Mouse (Mus musculus): Measurements from ENCODE around the gene Sycp2l. TPM values are rescaled to one million over a fixed set of nuclear protein-coding genes. Genes with fewer than 3 reads are reported as not detected.

The Sycp2l gene
- polyA plus RNA-seq, 1 experiment from 2014 or later = not detected

Other genes with a start within 250 kb of the Sycp2l start
- gene Pak1ip1, start 113.3 kb upstream of the Sycp2l start, polyA plus RNA-seq (2015; fragmentation: Nextera tagmentation; extraction: Ambion mirVana) = 56.2 and 58.7 TPM in 2 replicates
- 192 and 201 TPM in 2 replicates for gene Tmem14c, start 98.0 kb upstream of the Sycp2l start, polyA plus RNA-seq (2015; fragmentation: Nextera tagmentation; extraction: Ambion mirVana)
- 1.7 and 3.8 TPM in 2 replicates for gene Mak, start 34.6 kb upstream of the Sycp2l start, polyA plus RNA-seq (2015; fragmentation: Nextera tagmentation; extraction: Ambion mirVana)
- gene Gcm2, start 3.3 kb upstream of the Sycp2l start, polyA plus RNA-seq (2015; fragmentation: Nextera tagmentation; extraction: Ambion mirVana) = 0.14 TPM in 1 of 2 replicates, not detected in the other
- gene Elovl2, start 106.1 kb downstream of the Sycp2l start, polyA plus RNA-seq (2015; fragmentation: Nextera tagmentation; extraction: Ambion mirVana) = 3.0 and 4.1 TPM in 2 replicates
- 16.1 and 16.2 TPM in 2 replicates for gene Smim13, start 135.5 kb downstream of the Sycp2l start, polyA plus RNA-seq (2015; fragmentation: Nextera tagmentation; extraction: Ambion mirVana)
- not detected in 2 replicates for gene Gm17364, start 159.7 kb downstream of the Sycp2l start, polyA plus RNA-seq (2015; fragmentation: Nextera tagmentation; extraction: Ambion mirVana)

Measured in embryonic facial prominence, embryonic 15.5 days (tissue).